Mouse (Mus musculus) cortical plate, adult 2 months (tissue): ENCODE measurements around the gene Tmco4.

Source experiments
- CTCF ChIP-seq: fragments of 200-500 bp; IDR thresholded peaks from 2 replicates; pipeline ENCODE4 v1.5.1; 2011; ENCODE audit warnings: mild to moderate bottlenecking, control low read depth, low read length; ENCODE audit not compliant: insufficient read depth; ENCODE audit errors: extremely low read depth
- POLR2A ChIP-seq: fragments of 200-500 bp; IDR thresholded peaks from 2 replicates; pipeline ENCODE4 v1.6.1; 2011; ENCODE audit warnings: mild to moderate bottlenecking, low read length, control low read depth; ENCODE audit not compliant: insufficient read depth; ENCODE audit errors: extremely low read depth

DNA sequence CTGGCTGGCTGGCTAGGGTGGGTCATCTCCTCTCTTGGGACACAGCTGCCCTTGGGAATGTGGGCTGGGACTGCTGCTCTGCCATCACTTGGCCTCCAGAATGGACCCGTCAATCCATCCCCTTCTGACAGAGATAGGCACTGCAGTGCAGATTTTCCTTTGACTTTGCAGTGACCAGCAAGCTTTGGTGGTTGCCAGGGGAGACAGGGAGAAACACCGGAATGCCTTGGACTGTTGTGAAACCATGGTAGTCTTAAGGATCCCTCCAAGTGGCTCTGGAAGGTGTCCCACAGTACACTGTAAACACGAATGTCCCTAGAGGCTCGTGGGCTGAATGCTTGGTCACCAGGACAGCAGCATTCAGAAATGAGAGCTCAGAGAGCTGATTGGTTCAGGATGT, 33.2 kb upstream of the Tmco4 start:
- TF ChIP-seq POLR2A (no peak), CTCF (no peak)
